In the genomic region with DNA sequence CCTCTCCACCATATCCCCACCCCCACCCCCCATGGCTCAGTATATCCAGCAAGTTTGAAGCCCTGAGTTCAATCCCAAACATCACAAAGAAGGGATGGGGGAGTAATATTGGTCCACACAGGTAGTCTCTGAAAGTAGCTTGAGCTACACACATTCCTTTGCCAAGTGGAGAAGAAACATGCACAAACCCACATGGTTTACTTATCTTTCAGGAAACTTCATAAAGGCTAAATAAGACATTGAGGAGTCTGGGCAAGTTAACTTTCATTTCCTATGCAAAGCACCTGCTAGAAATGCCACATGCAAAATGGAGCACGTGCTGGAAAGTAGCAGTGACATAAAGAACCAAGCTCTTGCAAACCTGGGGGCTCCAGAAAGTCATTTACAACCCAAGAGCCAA, we compare ENCODE assay signal across 28 mouse cellular contexts. TPM values are rescaled to one million over a fixed set of nuclear protein-coding genes. Genes with fewer than 3 reads are reported as not detected.
DNase-seq lines count a peak whose midpoint lies in the region; ATAC-seq and TF ChIP-seq lines count a peak whose summit lies in the region.
"Had no signal": no experiment of that assay in that cellular context is flagged by ENCODE, and none has a peak within 500 bp of the region (broad histone marks: within the 10 kb centered on the region; RNA-seq: fewer than 3 reads in every experiment).

No protein-coding gene starts in this region.

- no peak overlapping the region for H3K4me3 ChIP-seq in CH12.LX (replicated peaks in 1 of 3; ENCODE audit: low read depth in 2 of 3, low read length in 2 of 3, poor library complexity in 1 of 3)
- no peak overlapping the region for H3K4me3 ChIP-seq in liver, embryonic 14.5 days (ENCODE audit: insufficient read depth in 1 of 2, low read depth in 2 of 2, low read length in 2 of 2)
- H3K4me3 ChIP-seq: embryonic facial prominence, embryonic 10.5 days; embryonic facial prominence, embryonic 13.5 days; erythroblast, embryonic 14.5 days; forebrain, embryonic 12.5 days; forebrain, embryonic 15.5 days; heart, adult 2 months; heart, embryonic 10.5 days; hindbrain, embryonic 12.5 days; hindbrain, embryonic 15.5 days had no signal

- DNase-seq in A20 (ENCODE audit: low read depth, low spot score) = peak; percentile 32
- DNase-seq in CH12.LX (ENCODE audit: extremely low read depth) = no peak
- no peak for DNase-seq in liver, embryonic 14.5 days (ENCODE audit: low read depth in 3 of 3, low spot score in 3 of 3)
- DNase-seq in kidney, adult 8-10 months = no peak
- no peak for DNase-seq in heart, adult 11 months
- DNase-seq in layer of hippocampus, postnatal 36 days = no peak
- DNase-seq: adrenal gland, adult 8-10 months; adrenal gland, postnatal 25 days; cerebellum, adult 11-12 months; cerebellum, adult 8-10 months; cerebellum, postnatal 10 days; cerebellum, postnatal 36 days; embryo, embryonic 11 days; gastrocnemius, postnatal 25 days; heart, adult 2 months had no signal

- no peak overlapping the region for H3K9ac ChIP-seq in CH12.LX (ENCODE audit: insufficient read depth, low read depth)
- H3K9ac ChIP-seq in liver, embryonic 14.5 days (replicated peaks) = no peak overlapping the region
- H3K9ac ChIP-seq: embryonic facial prominence, embryonic 13.5 days; forebrain, embryonic 12.5 days; forebrain, embryonic 15.5 days; hindbrain, embryonic 12.5 days; hindbrain, embryonic 15.5 days had no signal

- no peak overlapping the region for H3K27ac ChIP-seq in CH12.LX (ENCODE audit: insufficient read depth, low read depth)
- no peak overlapping the region for H3K27ac ChIP-seq in liver, embryonic 14.5 days
- H3K27ac ChIP-seq: embryonic facial prominence, embryonic 10.5 days; embryonic facial prominence, embryonic 13.5 days; forebrain, embryonic 12.5 days; forebrain, embryonic 15.5 days; heart, adult 2 months; heart, embryonic 10.5 days; hindbrain, embryonic 12.5 days; hindbrain, embryonic 15.5 days had no signal

- TF ChIP-seq POLR2A in CH12.LX (IDR thresholded peaks at IDR 0.05; ENCODE audit: low read depth, low read length) = no peak

- no peak overlapping the region for H3K4me2 ChIP-seq in CH12.LX (ENCODE audit: insufficient read depth, low read depth, poor library complexity, severe bottlenecking)
- H3K4me2 ChIP-seq in liver, embryonic 14.5 days (ENCODE audit: low read depth) = peak overlapping the region; percentile 16; the same call in 1 of the 2 replicates
- H3K4me2 ChIP-seq: embryonic facial prominence, embryonic 13.5 days; forebrain, embryonic 12.5 days; forebrain, embryonic 15.5 days; hindbrain, embryonic 12.5 days; hindbrain, embryonic 15.5 days had no signal

- dilution Hi-C loops in CH12.LX (cut with MboI; ENCODE audit: extremely low pct_ligation_motif_present, extremely low pct_unique_long_range_greater_than_20kb, low sequenced_read_pairs) = no loop called here

- 53% methylated on average over 1 of the region's 1 CpGs for WGBS in liver, embryonic 14.5 days (ENCODE audit: insufficient replicate concordance)

- in situ Hi-C loops in CH12.LX (cut with MboI; ENCODE audit: low pct_ligation_motif_present, low pct_unique_long_range_greater_than_20kb, low sequenced_read_pairs) = no loop called here

- no peaks in the 10 kb centered on the region for H3K9me3 ChIP-seq in CH12.LX (replicated peaks; ENCODE audit: low read length)
- H3K9me3 ChIP-seq in liver, embryonic 14.5 days (ENCODE audit: control insufficient read depth, low read length) = no peaks in the 10 kb centered on the region
- H3K9me3 ChIP-seq: embryonic facial prominence, embryonic 10.5 days; embryonic facial prominence, embryonic 13.5 days; forebrain, embryonic 12.5 days; forebrain, embryonic 15.5 days; heart, embryonic 10.5 days; hindbrain, embryonic 12.5 days; hindbrain, embryonic 15.5 days had no signal

- no peak for TF ChIP-seq RAD21 in CH12.LX (IDR thresholded peaks at IDR 0.05; ENCODE audit: low read depth, low read length)

- no peak for TF ChIP-seq CTCF in CH12.LX (conservative IDR thresholded peaks at IDR 0.05 in 1 of 2, IDR thresholded peaks at IDR 0.05 in 1 of 2; ENCODE audit: low read depth in 2 of 2, low read length in 2 of 2)
- TF ChIP-seq CTCF in liver, embryonic 14.5 days (IDR thresholded peaks at IDR 0.05; ENCODE audit: low read depth) = no peak

- H3K27me3 ChIP-seq in CH12.LX (replicated peaks) = no peaks in the 10 kb centered on the region
- no peaks in the 10 kb centered on the region for H3K27me3 ChIP-seq in liver, embryonic 14.5 days (ENCODE audit: control insufficient read depth, insufficient read depth, low read length)
- H3K27me3 ChIP-seq: embryonic facial prominence, embryonic 13.5 days; forebrain, embryonic 12.5 days; forebrain, embryonic 15.5 days; hindbrain, embryonic 12.5 days; hindbrain, embryonic 15.5 days had no signal

- ATAC-seq in liver, embryonic 14.5 days (ENCODE audit: insufficient read depth) = no peak
- ATAC-seq: activated CD4-positive, CD25-positive, alpha-beta regulatory T cell, adult 4 months; forebrain, embryonic 15.5 days had no signal

- TF ChIP-seq EP300 in CH12.LX (IDR thresholded peaks at IDR 0.05; ENCODE audit: low read length) = no peak
- TF ChIP-seq EP300 in liver, embryonic 14.5 days (IDR thresholded peaks at IDR 0.05; ENCODE audit: low read depth) = no peak

- H3K4me1 ChIP-seq in CH12.LX (ENCODE audit: control insufficient read depth in 1 of 2, insufficient read depth in 2 of 2) = peaks cover 5 to 26% of the 10 kb centered on the region in 2 experiments
- H3K4me1 ChIP-seq in liver, embryonic 14.5 days (replicated peaks; ENCODE audit: control insufficient read depth in 2 of 2, insufficient read depth in 2 of 2, low read length in 1 of 2) = peaks cover 9 to 17% of the 10 kb centered on the region in 2 experiments; a peak in 3 of 4 replicates
- H3K4me1 ChIP-seq: embryonic facial prominence, embryonic 10.5 days; embryonic facial prominence, embryonic 13.5 days; forebrain, embryonic 12.5 days; forebrain, embryonic 15.5 days; heart, embryonic 10.5 days; hindbrain, embryonic 12.5 days; hindbrain, embryonic 15.5 days had no signal

- peaks cover 78 to 97% of the 10 kb centered on the region in 2 experiments for H3K36me3 ChIP-seq in CH12.LX (replicated peaks in 1 of 2; ENCODE audit: control insufficient read depth in 1 of 2, insufficient read depth in 1 of 2, low read length in 1 of 2)
- peaks cover 85% of the 10 kb centered on the region for H3K36me3 ChIP-seq in liver, embryonic 14.5 days (replicated peaks; ENCODE audit: control insufficient read depth, insufficient read depth, low read depth)

- 0 out of 2 replicates have a peak, but pooled peaks cover 3% of the 10 kb centered on the region for H3K79me2 ChIP-seq in CH12.LX (replicated peaks; ENCODE audit: control insufficient read depth, extremely low read depth, insufficient read depth, poor library complexity, severe bottlenecking)

TF ChIP-seq in CH12.LX, 34 proteins besides CTCF, POLR2A, EP300 and RAD21:
- TF ChIP-seq TBP (conservative IDR thresholded peaks at IDR 0.05; ENCODE audit: low read depth, low read length) (no peak), PAX5 (IDR thresholded peaks at IDR 0.05; ENCODE audit: low read length) (no peak), POLR2AphosphoS2 (IDR thresholded peaks at IDR 0.05; ENCODE audit: low read depth, low read length) (no peak), GABPA (IDR thresholded peaks at IDR 0.05; ENCODE audit: insufficient replicate concordance, low read depth, low read length) (no peak), BHLHE40 (IDR thresholded peaks at IDR 0.05; ENCODE audit: low read depth, low read length) (peak; percentile 83)

RNA-seq across cellular contexts. Expression of a gene that starts 27.9 kb away (rescaled TPM):
- total RNA-seq in CH12.LX (2012; rRNA removed) (17.7 and 19.6 TPM in 2 replicates), CH12.LX (2014; rRNA removed) (6.6 and 7.7 TPM in 2 replicates)
- polyA plus RNA-seq in CH12.LX (2012; ENCODE audit: insufficient read length, low read depth) = 13.1 and 14.3 TPM in 2 replicates
- polyA plus RNA-seq in liver, embryonic 14.5 days (2012; rRNA removed) = 5.3 and 6.3 TPM in 2 replicates
- polyA plus RNA-seq in liver, embryonic 14.5 days (2014; fragmentation: Nextera tagmentation; extraction: Ambion mirVana) = 4.5 and 5.4 TPM in 2 replicates
- 10 to 100 TPM; 17.3 to 21.6 TPM for total RNA-seq in layer of hippocampus, postnatal 36 days (2021)

RNA-seq across cellular contexts. Expression of a gene that starts 31.1 kb away (rescaled TPM):
- total RNA-seq in CH12.LX (2012; rRNA removed) (50.4 and 67.4 TPM in 2 replicates), CH12.LX (2014; rRNA removed) (38.3 and 40.6 TPM in 2 replicates)
- 97.8 and 115 TPM in 2 replicates for polyA plus RNA-seq in CH12.LX (2012; ENCODE audit: insufficient read length, low read depth)
- 17.9 and 21.1 TPM in 2 replicates for polyA plus RNA-seq in liver, embryonic 14.5 days (2012; rRNA removed)
- 21.2 and 22.2 TPM in 2 replicates for polyA plus RNA-seq in liver, embryonic 14.5 days (2014; fragmentation: Nextera tagmentation; extraction: Ambion mirVana)
- total RNA-seq in layer of hippocampus, postnatal 36 days (2021) = 10 to 100 TPM; 59.9 to 64.4 TPM

RNA-seq across cellular contexts. Expression of a gene that starts 36.0 kb away (rescaled TPM):
- total RNA-seq in CH12.LX (2012; rRNA removed) (0.08 TPM in 1 of 2 replicates, not detected in the other), CH12.LX (2014; rRNA removed) (0.30 TPM in 1 of 2 replicates, not detected in the other)
- polyA plus RNA-seq in CH12.LX (2012; ENCODE audit: insufficient read length, low read depth) = 0.25 and 0.31 TPM in 2 replicates
- not detected in 2 replicates for polyA plus RNA-seq in liver, embryonic 14.5 days (2012; rRNA removed)
- not detected in 2 replicates for polyA plus RNA-seq in liver, embryonic 14.5 days (2014; fragmentation: Nextera tagmentation; extraction: Ambion mirVana)
- total RNA-seq in layer of hippocampus, postnatal 36 days (2021) = under 1 TPM in 1 of 2 experiments, not detected in 1; 0.30 TPM
- total RNA-seq: adrenal gland, postnatal 25 days; hematopoietic stem cell, adult 5-6 weeks had no signal
- polyA plus RNA-seq: activated CD4-positive, CD25-positive, alpha-beta regulatory T cell, adult 4 months; erythroblast, embryonic 14.5 days; forebrain, embryonic 15.5 days; gonadal fat pad, adult 2 months; heart, embryonic 10.5 days; heart, embryonic 14.5 days; hindbrain, embryonic 12.5 days; hindbrain, embryonic 15.5 days had no signal

RNA-seq across cellular contexts. Expression of a gene that starts 45.1 kb away (rescaled TPM):
- total RNA-seq in CH12.LX (2012; rRNA removed) = 0.25 TPM in 1 of 2 replicates, not detected in the other
- total RNA-seq in CH12.LX (2014; rRNA removed) = not detected in 2 replicates
- polyA plus RNA-seq in CH12.LX (2012; ENCODE audit: insufficient read length, low read depth) = not detected in 2 replicates
- not detected in 2 replicates for polyA plus RNA-seq in liver, embryonic 14.5 days (2012; rRNA removed)
- polyA plus RNA-seq in liver, embryonic 14.5 days (2014; fragmentation: Nextera tagmentation; extraction: Ambion mirVana) = not detected in 2 replicates
- 1 to 10 TPM in 1 of 2 experiments, not detected in 1; 1.0 TPM for total RNA-seq in layer of hippocampus, postnatal 36 days (2021)
- total RNA-seq: heart, adult 2 months; heart, postnatal 25 days had no signal
- polyA plus RNA-seq: erythroblast, embryonic 14.5 days had no signal

RNA-seq across cellular contexts. Expression of a gene that starts 46.9 kb away (rescaled TPM):
- total RNA-seq in CH12.LX (2012; rRNA removed) (0.34 TPM in 2 replicates), CH12.LX (2014; rRNA removed) (0.41 TPM in 1 of 2 replicates, not detected in the other)
- 0.31 and 0.34 TPM in 2 replicates for polyA plus RNA-seq in CH12.LX (2012; ENCODE audit: insufficient read length, low read depth)
- 0.19 and 0.25 TPM in 2 replicates for polyA plus RNA-seq in liver, embryonic 14.5 days (2012; rRNA removed)
- polyA plus RNA-seq in liver, embryonic 14.5 days (2014; fragmentation: Nextera tagmentation; extraction: Ambion mirVana) = 0.15 and 0.23 TPM in 2 replicates
- total RNA-seq in layer of hippocampus, postnatal 36 days (2021) = under 1 TPM; 0.48 to 0.90 TPM
- total RNA-seq: hematopoietic stem cell, adult 5-6 weeks had no signal
- polyA plus RNA-seq: embryonic facial prominence, embryonic 13.5 days; erythroblast, embryonic 14.5 days; hindbrain, embryonic 12.5 days had no signal
